Mouse (Mus musculus) neural tube, embryonic 14.5 days (tissue): Measurements from ENCODE around the gene Sun1. TPM values are rescaled to one million over a fixed set of nuclear protein-coding genes. Genes with fewer than 3 reads are reported as not detected.

Experiments used
- ATAC-seq: fragments of 200-750 bp; cut with Nextera tagmentation; 2 replicates; pipeline ENCODE4 v1.8.0; 2017; ENCODE audit warnings: low read depth, mild to moderate bottlenecking, moderate TSS enrichment, moderate library complexity
- H3K27ac ChIP-seq: fragments of 300-500 bp; sonication (generic); 2 replicates; pipeline ENCODE4 v1.5.1; 2014; ENCODE audit warnings: low read depth, mild to moderate bottlenecking, control low read depth, low read length, moderate library complexity, mixed read lengths
- H3K27me3 ChIP-seq: fragments of 300-500 bp; sonication (generic); 2 replicates; pipeline ENCODE4 v1.6.1; 2014; ENCODE audit warnings: low read length; ENCODE audit not compliant: control insufficient read depth, insufficient read depth
- H3K36me3 ChIP-seq: fragments of 300-500 bp; sonication (generic); 2 replicates; pipeline ENCODE4 v1.6.1; 2014; ENCODE audit warnings: low read length, mixed read lengths; ENCODE audit not compliant: control insufficient read depth, insufficient read depth
- H3K4me1 ChIP-seq: fragments of 300-500 bp; sonication (generic); 2 replicates; pipeline ENCODE4 v1.6.1; 2014; ENCODE audit warnings: low read length; ENCODE audit not compliant: control insufficient read depth, insufficient read depth
- H3K4me2 ChIP-seq: fragments of 300-500 bp; sonication (generic); 2 replicates; pipeline ENCODE4 v1.6.1; 2014; ENCODE audit warnings: mild to moderate bottlenecking, low read depth, low read length, control low read depth
- H3K4me3 ChIP-seq: fragments of 300-500 bp; sonication (generic); 2 replicates; pipeline ENCODE4 v1.5.1; 2014; ENCODE audit warnings: low read depth, low read length, control low read depth, mixed read lengths
- H3K9ac ChIP-seq: fragments of 300-500 bp; sonication (generic); replicated peaks from 2 replicates; pipeline ENCODE4 v1.6.1; 2014; ENCODE audit warnings: low read depth, mild to moderate bottlenecking, control low read depth, low read length, mixed read lengths
- H3K9me3 ChIP-seq: fragments of 300-500 bp; sonication (generic); 2 replicates; pipeline ENCODE4 v1.6.1; 2016; ENCODE audit warnings: low read length; ENCODE audit not compliant: control insufficient read depth
- WGBS: fragments of 180-500 bp; shearing (Covaris S2); extraction: QIAGEN DNeasy Blood & Tissue Kit; methylation state at CpG from one replicate; pipeline ENCODE4 v1.1.7; 2014; 5-methylcytosine and 5-hydroxymethylcytosine counted together
- polyA plus RNA-seq: library from polyadenylated mRNA; unstranded; fragments of >200 nt; fragmentation: Nextera tagmentation; extraction: Ambion mirVana; gene quantifications from 2 replicates; pipeline ENCODE4 v1.2.1, GENCODE M21; 2014

Gene Sun1
- polyA plus RNA-seq, 1 experiment from 2014 or later, result 49.5 TPM

GRCm38 (mm10) chr5:139291811-139292560, 91.5 kb downstream of the Sun1 start:
- no peak for ATAC-seq
- no peaks in the 10 kb centered on the region for H3K4me1 ChIP-seq
- no peak overlapping the region for H3K4me3 ChIP-seq
- no peak overlapping the region for H3K4me2 ChIP-seq
- H3K27ac ChIP-seq, result no peak overlapping the region
- no peaks in the 10 kb centered on the region for H3K27me3 ChIP-seq
- no peaks in the 10 kb centered on the region for H3K9me3 ChIP-seq
- no peaks in the 10 kb centered on the region for H3K36me3 ChIP-seq
- WGBS, result 66% methylated on average over 6 of the region's 6 CpGs
- no peak overlapping the region for H3K9ac ChIP-seq

- H3K9me3 ChIP-seq, result no peaks in the 10 kb centered on the region
- H3K27ac ChIP-seq, result no peak overlapping the region
- ATAC-seq, result no peak
- H3K9ac ChIP-seq, result no peak overlapping the region
- H3K4me2 ChIP-seq, result no peak overlapping the region
- no peaks in the 10 kb centered on the region for H3K27me3 ChIP-seq
- no peaks in the 10 kb centered on the region for H3K36me3 ChIP-seq
- H3K4me3 ChIP-seq, result no peak overlapping the region
- no peaks in the 10 kb centered on the region for H3K4me1 ChIP-seq
- WGBS, result 84% methylated on average over 2 of the region's 2 CpGs
Measured at GRCm38 (mm10) chr5:139294089-139294488, 93.7 kb downstream of the Sun1 start.

- H3K9ac ChIP-seq, result no peak overlapping the region
- H3K4me1 ChIP-seq, result no peaks in the 10 kb centered on the region
- H3K9me3 ChIP-seq, result no peaks in the 10 kb centered on the region
- H3K27me3 ChIP-seq, result no peaks in the 10 kb centered on the region
- WGBS, result 90% methylated on average over 10 of the region's 10 CpGs
- no peak for ATAC-seq
- no peak overlapping the region for H3K27ac ChIP-seq
- H3K4me3 ChIP-seq, result no peak overlapping the region
- no peak overlapping the region for H3K4me2 ChIP-seq
- H3K36me3 ChIP-seq, result no peaks in the 10 kb centered on the region
Measured at GRCm38 (mm10) chr5:139297092-139297491, 96.7 kb downstream of the Sun1 start.

GRCm38 (mm10) chr5:139297745-139298144, 97.3 kb downstream of the Sun1 start:
- Histone ChIP-seq H3K27ac (no peak overlapping the region), H3K4me3 (no peak overlapping the region), H3K4me1 (no peaks in the 10 kb centered on the region), H3K9me3 (no peaks in the 10 kb centered on the region), H3K36me3 (no peaks in the 10 kb centered on the region), H3K4me2 (no peak overlapping the region), H3K9ac (no peak overlapping the region), H3K27me3 (no peaks in the 10 kb centered on the region)
- WGBS, result 74% methylated on average over 5 of the region's 5 CpGs
- ATAC-seq, result no peak

Other genes with a start within 250 kb of the Sun1 start
- gene Pdgfa, start 203.3 kb upstream of the Sun1 start, polyA plus RNA-seq, result 23.4 and 27.5 TPM in 2 replicates
- 207 and 212 TPM in 2 replicates for gene Prkar1b, start 50.6 kb upstream of the Sun1 start, polyA plus RNA-seq
- 3.6 and 4.1 TPM in 2 replicates for gene Dnaaf5, start 50.4 kb upstream of the Sun1 start, polyA plus RNA-seq
- gene Get4, start 51.7 kb downstream of the Sun1 start, polyA plus RNA-seq, result 109 and 112 TPM in 2 replicates
- gene Adap1, start 125.0 kb downstream of the Sun1 start, polyA plus RNA-seq, result 59.9 and 64.6 TPM in 2 replicates
- gene Cox19, start 150.8 kb downstream of the Sun1 start, polyA plus RNA-seq, result 108 and 113 TPM in 2 replicates
- gene Cyp2w1, start 152.0 kb downstream of the Sun1 start, polyA plus RNA-seq, result not detected in 2 replicates
- gene Gpr146, start 177.1 kb downstream of the Sun1 start, polyA plus RNA-seq, result 1.8 and 2.2 TPM in 2 replicates
- 0.17 and 0.23 TPM in 2 replicates for gene C130050O18Rik, start 204.6 kb downstream of the Sun1 start, polyA plus RNA-seq
- 6.2 and 9.5 TPM in 2 replicates for gene Gper1, start 222.5 kb downstream of the Sun1 start, polyA plus RNA-seq